Mouse (Mus musculus) heart, postnatal 0 days (tissue): Measurements from ENCODE around the gene Rpl37.

Experiments used
- CTCF ChIP-seq: IDR thresholded peaks from 2 replicates; pipeline ENCODE4 v1.5.1; 2016; ENCODE audit warnings: antibody characterized with exemption, control low read depth, low read depth
- EP300 ChIP-seq: IDR thresholded peaks from 2 replicates; pipeline ENCODE4 v1.6.1; 2016; ENCODE audit warnings: antibody characterized with exemption, low read depth

GRCm38 (mm10) chr15:5134179-5134578, 17.7 kb downstream of the Rpl37 start:
- no peak for TF ChIP-seq CTCF
- TF ChIP-seq EP300 = no peak
